Mouse (Mus musculus) cerebellum, adult 2 months (tissue): ENCODE measurements around the gene Astn2. TPM values are rescaled to one million over a fixed set of nuclear protein-coding genes. Genes with fewer than 3 reads are reported as not detected.

Experiments
- DNase-seq, 2 experiments: peaks; one replicate each; pipeline ENCODE4 v3.0.0; 2021
- H3K27ac ChIP-seq: fragments of 200-500 bp; 2 replicates; pipeline ENCODE4 v1.5.1; 2012; ENCODE audit warnings: low read length, control low read depth, inconsistent platforms; ENCODE audit not compliant: insufficient read depth
- H3K27me3 ChIP-seq: fragments of 200-500 bp; 2 replicates; pipeline ENCODE4 v1.6.1; 2012; ENCODE audit warnings: inconsistent platforms, mild to moderate bottlenecking, low read length, moderate library complexity; ENCODE audit not compliant: control insufficient read depth, insufficient read depth
- H3K4me1 ChIP-seq: fragments of 200-500 bp; 2 replicates; pipeline ENCODE4 v1.6.1; 2011; ENCODE audit warnings: low read length; ENCODE audit not compliant: control insufficient read depth, insufficient read depth
- H3K4me3 ChIP-seq: fragments of 200-500 bp; replicated peaks from 2 replicates; pipeline ENCODE3; 2011; ENCODE audit warnings: mild to moderate bottlenecking, low read depth, low read length, control low read depth; ENCODE audit not compliant: insufficient read depth
- CTCF ChIP-seq: fragments of 200-500 bp; IDR thresholded peaks from 2 replicates; pipeline ENCODE4 v1.5.1; 2011; ENCODE audit warnings: low read depth, mild to moderate bottlenecking, control low read depth, low read length, moderate library complexity, borderline replicate concordance; ENCODE audit not compliant: insufficient read depth
- POLR2A ChIP-seq: fragments of 200-500 bp; IDR thresholded peaks from 2 replicates; pipeline ENCODE4 v1.6.1; 2011; ENCODE audit warnings: low read length, control low read depth, borderline replicate concordance; ENCODE audit not compliant: insufficient read depth
- WGBS: fragments of 180-500 bp; shearing (Covaris S2); methylation state at CpG from one replicate; pipeline ENCODE4 v1.1.7; 2018; 5-methylcytosine and 5-hydroxymethylcytosine counted together
- polyA plus RNA-seq: library from polyadenylated mRNA; depleted of rRNA; stranded (reverse); fragments of >200 nt; gene quantifications from 2 replicates; pipeline ENCODE4 v1.2.3, GENCODE M21; 2012

Gene Astn2
- polyA plus RNA-seq, 1 experiment = 56.9 TPM

- H3K4me3 ChIP-seq = no peak overlapping the region
- H3K27ac ChIP-seq = no peak overlapping the region
- 90% methylated on average over 4 of the region's 4 CpGs for WGBS
- H3K4me1 ChIP-seq = peaks cover 7% of the 10 kb centered on the region; the same call in 1 of the 2 replicates
- DNase-seq = no peak
- H3K27me3 ChIP-seq = no peaks in the 10 kb centered on the region
- no peak for TF ChIP-seq POLR2A
- TF ChIP-seq CTCF = no peak
Observed at GRCm38 (mm10) chr4:66254695-66255492, 149.5 kb downstream of the Astn2 start.

- Histone ChIP-seq H3K27ac (no peak overlapping the region), H3K4me3 (no peak overlapping the region), H3K27me3 (no peaks in the 10 kb centered on the region), H3K4me1 (peaks cover 10% of the 10 kb centered on the region; the same call in 1 of the 2 replicates)
- TF ChIP-seq CTCF (no peak), POLR2A (no peak)
- WGBS = 51% methylated on average over 8 of the region's 8 CpGs
- DNase-seq = no peak
Observed at GRCm38 (mm10) chr4:66248521-66248920, 155.9 kb downstream of the Astn2 start.

- DNase-seq = peak; percentile 34 to 83
- Histone ChIP-seq H3K27ac (no peak overlapping the region), H3K4me3 (no peak overlapping the region), H3K27me3 (no peaks in the 10 kb centered on the region), H3K4me1 (peaks cover 10% of the 10 kb centered on the region; the same call in 1 of the 2 replicates)
- TF ChIP-seq CTCF = no peak
- no peak for TF ChIP-seq POLR2A
Observed at GRCm38 (mm10) chr4:66242683-66243082, 161.7 kb downstream of the Astn2 start.

DNA sequence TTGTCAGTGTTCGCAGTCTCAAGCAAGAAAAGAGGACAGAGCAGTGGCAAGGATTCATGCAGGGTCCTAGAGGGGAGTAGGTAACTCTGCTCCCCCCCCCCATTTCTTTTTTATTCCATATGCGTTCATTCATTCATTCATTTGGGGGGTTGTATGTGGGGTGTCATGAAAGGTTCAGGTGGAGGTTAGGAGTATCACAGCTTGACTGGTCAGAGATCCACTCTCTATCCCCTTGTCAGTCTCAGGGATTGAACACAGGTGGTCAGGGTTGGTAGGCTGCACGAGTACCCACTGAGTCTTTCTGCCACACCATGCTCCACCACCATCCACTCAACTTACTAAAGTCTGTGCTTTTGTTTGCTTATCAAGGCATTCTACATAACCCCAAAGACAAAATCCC lies 171.6 kb downstream of the Astn2 start:
- TF ChIP-seq CTCF = no peak
- no peak for TF ChIP-seq POLR2A
- DNase-seq = no peak
- H3K4me3 ChIP-seq = no peak overlapping the region
- peaks cover 7% of the 10 kb centered on the region; the same call in 1 of the 2 replicates for H3K4me1 ChIP-seq
- no peaks in the 10 kb centered on the region for H3K27me3 ChIP-seq
- no peak overlapping the region for H3K27ac ChIP-seq
- 87% methylated on average over 3 of the region's 3 CpGs for WGBS

GRCm38 (mm10) chr4:66232350-66232749 lies 172.1 kb downstream of the Astn2 start:
- 65% methylated on average over 2 of the region's 2 CpGs for WGBS
- no peak for TF ChIP-seq CTCF
- TF ChIP-seq POLR2A = no peak
- Histone ChIP-seq H3K4me1 (peaks cover 9% of the 10 kb centered on the region; the same call in 1 of the 2 replicates), H3K27me3 (no peaks in the 10 kb centered on the region), H3K4me3 (no peak overlapping the region), H3K27ac (no peak overlapping the region)
- DNase-seq = peak in 1 of 2 experiments; percentile 17

DNA sequence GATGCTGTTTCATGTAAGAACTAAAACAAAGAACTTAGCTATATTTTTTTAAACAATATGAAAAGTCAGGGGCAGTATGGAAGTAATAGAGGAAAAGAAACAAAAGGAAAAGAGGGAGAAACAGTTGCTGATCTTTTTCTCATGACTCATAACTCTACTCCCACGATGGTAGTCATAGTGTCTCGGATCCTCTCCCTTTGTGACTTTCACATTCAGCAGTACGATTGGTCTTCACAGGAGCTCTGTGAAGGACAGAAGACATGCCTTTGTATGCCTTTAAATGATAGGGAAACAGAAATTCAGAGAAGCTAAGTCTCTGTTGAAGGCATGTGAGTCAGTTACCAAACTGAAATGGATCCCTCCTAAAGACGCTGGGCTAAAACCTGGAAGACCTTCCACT lies 173.7 kb downstream of the Astn2 start:
- no peak for TF ChIP-seq POLR2A
- no peak for TF ChIP-seq CTCF
- Histone ChIP-seq H3K4me1 (peaks cover 9% of the 10 kb centered on the region; the same call in 1 of the 2 replicates), H3K27me3 (no peaks in the 10 kb centered on the region), H3K27ac (no peak overlapping the region), H3K4me3 (no peak overlapping the region)
- WGBS = 83% methylated on average over 4 of the region's 4 CpGs
- no peak for DNase-seq

GRCm38 (mm10) chr4:66222602-66223317 lies 181.7 kb downstream of the Astn2 start:
- 43% methylated on average over 9 of the region's 9 CpGs for WGBS
- TF ChIP-seq CTCF = no peak
- no peak for TF ChIP-seq POLR2A
- H3K27ac ChIP-seq = peak overlapping the region; percentile 37; the same call in 1 of the 2 replicates
- H3K4me3 ChIP-seq = no peak overlapping the region
- H3K4me1 ChIP-seq = peaks cover 2% of the 10 kb centered on the region; the same call in 1 of the 2 replicates
- H3K27me3 ChIP-seq = no peaks in the 10 kb centered on the region
- DNase-seq = peak; percentile 48 to 72
